Mouse (Mus musculus) fat pad, adult 2 months (tissue): ENCODE results near the gene Chkb.

Experiments
- DNase-seq: peaks from one replicate; pipeline ENCODE4 v3.0.0-alpha.2; 2011; ENCODE audit warnings: low read depth, low spot score; ENCODE audit errors: extremely low read depth

The Chkb gene

DNA sequence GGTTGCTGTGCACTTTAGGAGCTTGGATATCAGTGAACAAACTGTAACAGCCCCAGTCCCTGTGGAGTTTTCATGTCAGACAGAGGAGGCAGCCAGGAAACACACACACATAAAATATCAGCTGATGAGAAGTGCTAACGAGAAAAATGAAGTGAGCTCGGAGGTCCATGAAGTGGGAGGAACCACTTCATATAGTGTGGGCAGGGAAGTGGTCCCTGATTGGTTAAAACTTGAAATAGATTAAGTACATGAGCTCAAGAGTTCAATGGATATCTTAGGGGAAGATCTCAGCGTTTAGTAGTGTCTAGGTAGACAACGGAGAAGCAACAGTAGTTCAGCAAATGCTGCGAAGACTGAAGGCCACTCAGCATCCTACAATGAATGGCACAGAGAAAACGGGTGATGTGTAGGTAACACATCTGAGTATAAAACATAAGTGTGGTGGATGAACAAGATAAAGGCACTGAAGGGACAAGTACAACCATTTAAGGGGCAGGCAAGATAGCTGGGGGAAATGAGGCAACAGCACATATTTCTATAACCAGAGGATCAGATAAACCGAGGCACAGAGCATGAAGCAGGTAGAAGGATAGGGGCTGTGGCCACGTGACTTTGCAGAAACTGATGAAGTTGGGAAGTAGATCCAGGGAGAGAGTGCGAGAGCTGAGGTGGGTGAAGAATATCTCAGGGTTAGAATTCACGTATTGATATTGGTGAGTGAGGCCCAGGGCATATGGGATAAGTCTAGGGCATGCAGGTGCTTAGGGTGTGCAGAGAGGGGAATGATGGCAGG is 24.7 kb downstream of the Chkb start:
- DNase-seq: no peak

DNA sequence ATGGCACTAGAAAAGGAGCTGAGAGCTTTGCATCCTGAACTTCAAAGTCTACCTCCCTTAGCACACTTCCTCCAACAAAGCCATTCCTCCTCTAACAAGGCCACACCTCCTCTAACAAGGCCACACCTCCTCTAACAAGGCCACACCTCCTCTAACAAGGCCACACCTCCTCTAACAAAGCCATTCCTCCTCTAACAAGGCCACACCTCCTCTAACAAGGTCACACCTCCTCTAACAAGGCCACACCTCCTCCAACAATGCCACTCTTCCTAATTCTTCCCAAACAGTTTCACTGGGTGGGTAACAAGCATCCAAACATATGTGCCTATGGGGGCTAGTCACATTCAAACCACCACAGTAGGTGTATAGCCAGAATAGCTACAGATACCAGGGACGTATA is 27.2 kb downstream of the Chkb start:
- no peak for DNase-seq

GRCm38 (mm10) chr15:89399716-89400115 is 30.0 kb downstream of the Chkb start:
- no peak for DNase-seq

DNA sequence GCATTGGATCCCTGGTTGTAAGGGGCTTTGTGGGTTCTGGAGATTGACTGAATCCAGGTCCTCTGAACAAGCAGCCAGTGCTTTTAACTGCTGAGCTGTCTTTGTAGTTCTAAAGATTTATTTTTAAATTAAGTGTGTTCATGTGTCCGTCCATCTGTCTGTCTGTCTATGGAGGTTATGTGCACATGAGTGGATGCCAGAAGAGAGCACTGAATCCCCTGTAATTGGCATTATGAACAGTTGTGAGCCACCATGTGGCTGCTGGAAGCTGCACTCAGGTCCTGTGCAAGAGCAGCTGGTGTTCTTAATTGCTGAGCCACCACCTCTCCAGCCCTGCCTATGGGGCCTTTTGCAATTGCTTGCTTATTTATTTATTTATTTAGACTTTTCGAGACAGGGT is 31.6 kb downstream of the Chkb start:
- no peak for DNase-seq

- DNase-seq: no peak
These were observed 32.8 kb downstream of the Chkb start for GRCm38 (mm10) chr15:89396883-89397282.

DNA sequence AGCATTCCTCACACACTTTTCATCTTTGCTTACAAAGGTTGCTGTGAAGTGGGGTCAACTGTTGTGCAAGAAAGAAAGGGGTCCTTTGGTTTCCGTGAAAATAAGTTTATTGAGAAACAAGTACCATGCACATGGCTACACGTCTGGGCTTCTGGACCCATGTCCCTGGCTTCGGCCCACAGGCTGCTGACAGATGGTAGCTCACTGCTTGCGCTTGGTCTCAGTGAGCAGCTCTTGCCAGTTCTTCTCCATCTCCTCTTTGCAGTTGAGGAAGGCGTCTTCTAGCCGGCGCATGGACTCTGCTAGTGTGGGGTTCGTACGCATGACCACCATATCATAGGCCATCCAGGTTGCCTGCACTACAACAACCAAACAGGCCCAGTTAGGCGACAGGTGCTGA is 39.6 kb downstream of the Chkb start:
- no peak for DNase-seq

GRCm38 (mm10) chr15:89387127-89387526 is 42.6 kb downstream of the Chkb start:
- DNase-seq: no peak

- DNase-seq: no peak
These were observed 45.1 kb downstream of the Chkb start, which contains the start of gene Klhdc7b for GRCm38 (mm10) chr15:89384617-89385016. TSS of gene Klhdc7b (plus strand) at chr15:89384917.

GRCm38 (mm10) chr15:89379429-89379828 is 50.3 kb downstream of the Chkb start:
- no peak for DNase-seq

- no peak for DNase-seq
These were observed 50.8 kb downstream of the Chkb start, which contains the start of gene Odf3b for GRCm38 (mm10) chr15:89378831-89379401. TSS of gene Odf3b (minus strand) at chr15:89379282.

GRCm38 (mm10) chr15:89377938-89378828 is 51.5 kb downstream of the Chkb start:
- DNase-seq: no peak

- no peak for DNase-seq
These were observed 52.3 kb downstream of the Chkb start for GRCm38 (mm10) chr15:89377362-89377761.

- no peak for DNase-seq
These were observed 52.8 kb downstream of the Chkb start, which contains the start of gene Tymp for GRCm38 (mm10) chr15:89376957-89377356. TSS of gene Tymp (minus strand) at chr15:89377039.
